Mouse (Mus musculus) left cerebral cortex, postnatal 25 days (tissue): ENCODE results near the gene Lrig3. TPM values are rescaled to one million over a fixed set of nuclear protein-coding genes. Genes with fewer than 3 reads are reported as not detected.
A peak's percentile ranks its signal among the peaks of the same experiment; 100 is the strongest.

ENCODE experiments used
- DNase-seq, 2 experiments: peaks; one replicate each; pipeline ENCODE4 v3.0.0; 2022; ENCODE audit warnings: low spot score in 2 of 2, mixed read lengths in 1 of 2
- intact Hi-C: fragments of 180-260 bp; cut with DNase I; formaldehyde crosslinking; loops from one replicate; pipeline ENCODE4 v1.15.1; 2025
- total RNA-seq, 2 experiments: library from RNA; stranded (reverse); gene quantifications; 2 replicates each; pipeline ENCODE4 v1.2.3; 2021

Lrig3 gene
- 1 to 10 TPM; 2.1 to 3.2 TPM for total RNA-seq

- peak; percentile 72 to 79 for DNase-seq
- intact Hi-C loops = no loop called here
Measured at GRCm38 (mm10) chr10:125965968-125966480, at the start of gene Lrig3. Gene Lrig3 (plus strand): TSS chr10:125966168.

GRCm38 (mm10) chr10:125916781-125917180 lies 49.2 kb upstream of the Lrig3 start:
- DNase-seq = no peak
- intact Hi-C loops = no loop called here

- intact Hi-C loops = no loop called here
- no peak for DNase-seq
Measured at GRCm38 (mm10) chr10:125917436-125917871, 48.5 kb upstream of the Lrig3 start.

DNA sequence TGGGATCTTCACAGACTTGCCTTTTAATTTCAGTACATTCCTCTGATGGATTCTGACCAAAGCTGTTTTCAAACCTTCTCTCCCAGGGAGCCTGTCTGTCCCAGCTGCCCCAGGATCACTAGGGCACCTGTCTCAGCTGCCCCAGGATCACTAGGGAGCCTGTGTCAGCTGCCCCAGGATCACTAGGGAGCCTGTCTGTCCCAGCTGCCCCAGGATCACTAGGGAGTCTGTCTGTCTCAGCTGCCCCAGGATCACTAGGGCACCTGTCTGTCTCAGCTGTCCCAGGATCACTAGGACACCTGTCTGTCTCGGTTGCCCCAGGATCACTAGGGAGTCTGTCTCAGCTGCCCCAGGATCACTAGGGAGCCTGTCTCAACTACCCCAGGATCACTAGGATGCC lies 47.0 kb upstream of the Lrig3 start:
- intact Hi-C loops = no loop called here

DNA sequence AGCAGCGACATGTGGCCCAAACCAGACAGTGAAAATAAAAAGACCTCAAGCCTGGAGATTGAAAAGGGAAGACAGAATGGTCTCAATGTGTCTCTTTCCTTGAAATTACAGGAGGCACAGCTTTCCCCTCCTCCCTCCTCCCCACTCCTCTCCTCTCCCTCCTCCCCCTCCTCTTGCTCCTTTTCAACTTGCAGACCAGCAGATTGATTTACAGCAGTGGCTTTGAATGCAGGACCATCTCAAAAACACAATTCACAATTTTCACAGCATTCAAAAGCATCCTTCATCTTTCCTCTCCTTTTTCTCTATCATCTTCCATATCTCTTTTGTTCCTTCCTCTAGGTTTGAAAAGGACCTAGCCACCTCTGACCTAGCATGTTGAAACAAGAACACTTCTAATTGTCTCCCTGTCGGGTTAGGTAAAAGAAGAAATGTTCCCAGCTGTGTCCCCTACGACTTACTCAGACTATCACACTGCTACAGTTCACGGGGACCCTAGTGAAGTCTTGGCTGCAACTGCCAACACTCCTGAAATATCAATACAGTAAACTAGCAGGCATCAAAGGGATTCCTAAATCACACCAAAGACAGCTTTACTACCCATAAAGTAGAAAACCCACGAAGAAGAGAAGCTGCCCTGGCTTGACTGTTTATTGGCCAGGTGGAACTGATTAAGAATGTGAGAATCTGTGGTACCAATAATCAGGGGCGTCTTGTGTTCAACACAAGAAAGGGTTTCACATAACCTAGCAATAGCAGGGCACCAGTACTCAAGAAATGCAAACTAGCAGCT lies 44.1 kb upstream of the Lrig3 start:
- intact Hi-C loops = no loop called here
- DNase-seq = no peak

More for the DNA sequence above, 47.0 kb upstream of the Lrig3 start:
- DNase-seq = no peak

- intact Hi-C loops = no loop called here
- no peak for DNase-seq
Measured at GRCm38 (mm10) chr10:125929961-125930360, 36.0 kb upstream of the Lrig3 start.

- intact Hi-C loops = no loop called here
- no peak for DNase-seq
Measured at GRCm38 (mm10) chr10:125933388-125933787, 32.6 kb upstream of the Lrig3 start.

DNA sequence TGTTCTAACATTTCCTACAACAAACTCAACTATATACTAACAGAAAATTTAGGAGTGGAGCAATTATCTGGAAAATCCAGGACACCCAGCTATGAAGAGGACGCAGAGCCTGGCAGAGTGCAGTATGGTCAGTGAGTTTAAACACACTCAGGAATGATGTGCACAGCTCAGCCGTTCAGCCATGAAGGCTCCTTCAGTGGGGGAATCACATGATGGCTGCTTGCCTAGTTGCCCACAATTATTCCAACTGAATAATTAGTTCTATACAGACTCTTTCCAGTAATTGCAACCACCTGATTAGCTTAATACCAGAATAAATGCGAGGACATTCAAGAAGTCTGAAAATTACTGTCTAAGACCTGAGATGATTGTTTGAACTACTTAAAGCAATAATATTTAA lies 31.9 kb upstream of the Lrig3 start:
- intact Hi-C loops = no loop called here
- no peak for DNase-seq

- no peak for DNase-seq
- intact Hi-C loops = no loop called here
Measured at GRCm38 (mm10) chr10:125937517-125938497, 28.2 kb upstream of the Lrig3 start.

- intact Hi-C loops = no loop called here
- no peak for DNase-seq
Measured at GRCm38 (mm10) chr10:125938528-125939402, 27.2 kb upstream of the Lrig3 start.

- intact Hi-C loops = no loop called here
- no peak for DNase-seq
Measured at GRCm38 (mm10) chr10:125940316-125941059, 25.5 kb upstream of the Lrig3 start.

DNA sequence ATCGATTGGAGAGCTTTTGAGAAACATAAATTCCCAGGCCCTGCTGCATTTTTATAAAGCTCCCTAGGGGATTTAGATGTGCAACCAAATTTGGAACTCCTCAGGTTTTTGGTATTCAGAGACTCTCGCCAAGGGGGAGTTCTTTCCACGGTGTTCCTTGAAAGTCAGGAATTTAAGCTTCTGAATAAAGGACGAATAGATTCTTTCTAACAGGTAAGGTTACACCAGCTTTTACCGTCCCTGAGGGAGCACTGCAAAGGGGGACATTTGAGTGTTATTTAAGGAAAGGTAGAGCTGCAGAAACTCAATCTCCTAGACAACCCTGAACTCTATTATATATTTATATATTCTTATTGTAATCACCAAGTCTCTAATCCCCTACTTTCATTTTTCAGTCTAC lies 22.9 kb upstream of the Lrig3 start:
- intact Hi-C loops = no loop called here
- DNase-seq = no peak

GRCm38 (mm10) chr10:125944762-125945504 lies 21.0 kb upstream of the Lrig3 start:
- no peak for DNase-seq
- intact Hi-C loops = no loop called here

DNA sequence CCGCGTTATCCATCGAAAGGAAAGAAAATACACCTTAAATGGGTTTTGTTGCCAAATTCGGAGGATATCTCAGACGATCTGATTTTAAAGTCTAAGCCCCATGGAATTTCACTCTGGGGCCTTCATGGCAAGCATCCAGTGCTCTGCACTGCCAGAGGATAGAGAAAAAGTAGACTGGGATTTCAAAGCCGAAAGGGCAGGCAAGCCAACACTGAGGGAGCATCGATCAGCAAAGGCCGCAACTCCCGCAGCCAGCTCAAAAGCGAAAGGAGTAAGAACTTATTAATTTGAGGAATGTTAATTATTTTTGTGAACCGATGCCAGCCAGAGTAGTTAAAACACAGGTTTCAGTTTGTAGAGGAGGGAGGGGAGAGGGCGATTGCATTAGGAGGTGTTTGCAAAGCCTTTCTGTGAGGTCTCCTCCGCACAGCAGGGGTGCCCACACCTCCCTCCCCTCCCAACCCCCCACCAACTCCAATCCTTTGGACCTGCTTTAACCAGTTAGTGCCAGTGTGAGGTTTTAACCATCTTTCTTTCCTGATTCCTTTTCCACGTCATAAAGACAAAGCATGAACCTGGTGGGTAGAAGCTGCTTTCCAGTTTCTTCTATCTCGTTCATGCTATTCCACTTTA lies 17.0 kb upstream of the Lrig3 start:
- no peak for DNase-seq
- intact Hi-C loops = no loop called here

- DNase-seq = no peak
- intact Hi-C loops = no loop called here
Measured at GRCm38 (mm10) chr10:125951633-125952032, 14.3 kb upstream of the Lrig3 start.

GRCm38 (mm10) chr10:125954343-125954742 lies 11.6 kb upstream of the Lrig3 start:
- intact Hi-C loops = no loop called here

DNA sequence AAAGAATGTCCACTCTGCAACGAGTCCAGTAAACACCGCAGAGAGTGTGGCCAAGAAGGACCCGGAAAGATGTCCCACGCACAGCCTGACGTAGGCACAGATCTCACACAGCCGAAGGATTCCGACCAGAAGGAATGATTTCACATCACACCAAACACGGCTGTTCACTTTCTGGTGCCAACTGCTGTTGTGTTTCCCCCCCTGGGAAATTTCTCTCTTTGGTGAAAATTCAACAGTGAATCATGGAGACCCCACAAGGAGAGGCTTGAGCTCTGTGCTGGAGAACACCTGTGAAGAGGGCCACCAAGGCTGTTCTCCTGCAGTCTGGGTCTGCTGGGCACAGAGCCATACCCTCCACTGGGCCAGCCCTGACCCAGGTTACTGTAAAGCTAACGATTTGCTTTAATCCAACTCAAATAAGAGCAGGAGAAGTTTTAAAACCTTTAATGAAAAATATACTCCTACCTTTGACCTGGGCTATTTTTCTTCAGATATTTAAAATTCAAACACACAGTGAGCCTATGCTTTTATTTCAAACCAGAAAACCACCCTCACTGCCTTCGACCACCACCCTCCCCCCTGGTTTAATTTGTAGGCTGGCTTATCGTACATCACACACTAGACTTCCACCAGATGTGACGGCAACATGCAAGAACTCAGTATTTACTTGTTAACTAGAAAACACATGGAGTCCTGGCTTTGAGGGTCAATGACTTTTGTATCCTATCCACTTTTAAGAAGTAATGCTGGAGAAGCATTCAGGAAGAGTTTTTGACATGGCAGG lies 11.0 kb upstream of the Lrig3 start:
- intact Hi-C loops = no loop called here
- no peak for DNase-seq

More at GRCm38 (mm10) chr10:125954343-125954742, 11.6 kb upstream of the Lrig3 start:
- DNase-seq = no peak
